8 mouse cellular contexts compared by ENCODE assay signal in the genomic region with DNA sequence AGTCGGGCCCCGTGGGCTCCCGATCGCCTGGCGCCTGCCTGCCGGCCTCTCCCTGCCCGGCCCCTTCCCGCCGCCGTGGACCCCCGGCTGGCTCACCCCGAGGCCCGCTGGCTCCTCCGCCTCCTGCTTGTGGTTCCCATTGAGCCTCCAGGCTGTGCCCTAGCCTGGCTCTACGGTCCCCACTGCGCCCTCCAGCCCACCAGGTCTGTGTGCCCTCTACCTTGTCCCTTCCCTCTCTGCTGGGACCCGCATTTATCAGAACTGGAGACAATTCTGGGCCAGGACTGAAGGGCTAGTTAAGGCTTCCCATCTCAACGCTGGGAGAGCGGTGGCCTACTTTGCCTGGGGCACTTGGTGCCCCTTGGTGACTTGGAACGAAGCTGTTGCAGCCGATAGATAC. TPM values are rescaled to one million over a fixed set of nuclear protein-coding genes. Genes with fewer than 3 reads are reported as not detected.
DNase-seq lines count a peak whose midpoint lies in the region; ATAC-seq and TF ChIP-seq lines count a peak whose summit lies in the region.

No protein-coding gene starts in this region.

- ATAC-seq in lung, embryonic 15.5 days (ENCODE audit: borderline replicate concordance, extremely low read depth, low FRiP score, low TSS enrichment) = peak; percentile 19; the same call in 1 of the 2 replicates
- peak; percentile 7; the same call in 1 of the 2 replicates for ATAC-seq in forebrain, embryonic 15.5 days (replicated peaks)
- ATAC-seq in liver, embryonic 13.5 days (ENCODE audit: low read depth) = no peak
- ATAC-seq in stomach, embryonic 15.5 days (ENCODE audit: insufficient read depth, low FRiP score, low read depth) = no peak

- peak overlapping the region; percentile 35 for H3K4me3 ChIP-seq in lung, embryonic 15.5 days
- no peak overlapping the region for H3K4me3 ChIP-seq in lung, adult 2 months (replicated peaks; ENCODE audit: extremely low read depth, low read depth, low read length)
- peak overlapping the region; percentile 52 for H3K4me3 ChIP-seq in forebrain, embryonic 15.5 days
- H3K4me3 ChIP-seq in liver, embryonic 13.5 days (replicated peaks) = peak overlapping the region; percentile 37
- H3K4me3 ChIP-seq in stomach, embryonic 15.5 days (replicated peaks) = peak overlapping the region; percentile 36

- no peaks in the 10 kb centered on the region for H3K9me3 ChIP-seq in lung, embryonic 15.5 days
- no peaks in the 10 kb centered on the region for H3K9me3 ChIP-seq in forebrain, embryonic 15.5 days
- no peaks in the 10 kb centered on the region for H3K9me3 ChIP-seq in liver, embryonic 13.5 days (replicated peaks)
- H3K9me3 ChIP-seq in stomach, embryonic 15.5 days = no peaks in the 10 kb centered on the region

- no peak overlapping the region for H3K9ac ChIP-seq in lung, embryonic 15.5 days
- H3K9ac ChIP-seq in forebrain, embryonic 15.5 days (replicated peaks) = peak overlapping the region; percentile 67
- H3K9ac ChIP-seq in liver, embryonic 13.5 days = no peak overlapping the region
- H3K9ac ChIP-seq in stomach, embryonic 15.5 days = no peak overlapping the region

- no peak overlapping the region for H3K27ac ChIP-seq in lung, embryonic 15.5 days
- peak overlapping the region; percentile 96 for H3K27ac ChIP-seq in forebrain, embryonic 15.5 days (replicated peaks)
- no peak overlapping the region for H3K27ac ChIP-seq in liver, embryonic 13.5 days
- H3K27ac ChIP-seq in stomach, embryonic 15.5 days = no peak overlapping the region

- WGBS in lung, embryonic 15.5 days = 2% methylated on average over 15 of the region's 21 CpGs
- WGBS in lung, adult 2 months = 6% methylated on average over 19 of the region's 21 CpGs
- 2% methylated on average over 17 of the region's 21 CpGs for WGBS in forebrain, embryonic 15.5 days
- 2% methylated on average over 20 of the region's 21 CpGs for WGBS in liver, embryonic 13.5 days (ENCODE audit: insufficient replicate concordance)
- 1% methylated on average over 21 of the region's 21 CpGs for WGBS in stomach, embryonic 15.5 days

- peaks cover 92% of the 10 kb centered on the region for H3K27me3 ChIP-seq in lung, embryonic 15.5 days
- peaks cover 42% of the 10 kb centered on the region for H3K27me3 ChIP-seq in forebrain, embryonic 15.5 days
- peaks cover 97% of the 10 kb centered on the region for H3K27me3 ChIP-seq in liver, embryonic 13.5 days
- peaks cover 79% of the 10 kb centered on the region for H3K27me3 ChIP-seq in stomach, embryonic 15.5 days (replicated peaks)

- no peak for DNase-seq in lung, adult 2 months
- no peak for DNase-seq in liver, embryonic 13.5 days
- DNase-seq in thymus, postnatal 10 days (ENCODE audit: low spot score in 2 of 2) = no peak
- no peak for DNase-seq in adrenal gland, postnatal 14 days
- DNase-seq in adrenal gland, adult 18-20 months (ENCODE audit: low spot score in 2 of 2) = no peak

- H3K36me3 ChIP-seq in lung, embryonic 15.5 days = no peaks in the 10 kb centered on the region
- no peaks in the 10 kb centered on the region for H3K36me3 ChIP-seq in forebrain, embryonic 15.5 days
- no peaks in the 10 kb centered on the region for H3K36me3 ChIP-seq in liver, embryonic 13.5 days
- no peaks in the 10 kb centered on the region for H3K36me3 ChIP-seq in stomach, embryonic 15.5 days

- H3K4me1 ChIP-seq in lung, embryonic 15.5 days = peaks cover 20% of the 10 kb centered on the region
- H3K4me1 ChIP-seq in lung, adult 2 months (ENCODE audit: control insufficient read depth, insufficient read depth, low read length) = 0 out of 2 replicates have a peak, but pooled peaks cover 3% of the 10 kb centered on the region
- H3K4me1 ChIP-seq in forebrain, embryonic 15.5 days = peaks cover 34% of the 10 kb centered on the region
- H3K4me1 ChIP-seq in liver, embryonic 13.5 days (replicated peaks) = peaks cover 9% of the 10 kb centered on the region
- peaks cover 20% of the 10 kb centered on the region for H3K4me1 ChIP-seq in stomach, embryonic 15.5 days

- TF ChIP-seq CTCF in lung, adult 2 months (IDR thresholded peaks at IDR 0.05; ENCODE audit: insufficient read depth, low read length) = no peak

- peak overlapping the region; percentile 72 for H3K4me2 ChIP-seq in lung, embryonic 15.5 days
- peak overlapping the region; percentile 70 for H3K4me2 ChIP-seq in forebrain, embryonic 15.5 days (replicated peaks)
- peak overlapping the region; percentile 53 for H3K4me2 ChIP-seq in liver, embryonic 13.5 days
- peak overlapping the region; percentile 72 for H3K4me2 ChIP-seq in stomach, embryonic 15.5 days

- TF ChIP-seq POLR2A in lung, adult 2 months (IDR thresholded peaks at IDR 0.05; ENCODE audit: borderline replicate concordance, extremely low read depth, low read depth, low read length) = no peak

RNA-seq across cellular contexts. Expression of a gene that starts 0.8 kb away (rescaled TPM):
- polyA plus RNA-seq in lung, embryonic 15.5 days (2015; fragmentation: Nextera tagmentation; extraction: Ambion mirVana) = not detected in 2 replicates
- not detected in 2 replicates for polyA plus RNA-seq in lung, adult 2 months (2012; rRNA removed)
- 13.2 and 14.7 TPM in 2 replicates for polyA plus RNA-seq in forebrain, embryonic 15.5 days (2015; fragmentation: Nextera tagmentation; extraction: Ambion mirVana)
- not detected in 2 replicates for polyA plus RNA-seq in liver, embryonic 13.5 days (2015; fragmentation: Nextera tagmentation; extraction: Ambion mirVana)
- polyA plus RNA-seq in stomach, embryonic 15.5 days (2015; fragmentation: Nextera tagmentation; extraction: Ambion mirVana) = 0.14 TPM in 1 of 2 replicates, not detected in the other
- total RNA-seq in adrenal gland, postnatal 14 days (2021) = not detected in 2 replicates
- not detected for total RNA-seq in adrenal gland, adult 18-20 months (2021)

RNA-seq across cellular contexts. Expression of a gene that starts 17.9 kb away (rescaled TPM):
- polyA plus RNA-seq in lung, embryonic 15.5 days (2015; fragmentation: Nextera tagmentation; extraction: Ambion mirVana) = 0.20 and 0.27 TPM in 2 replicates
- polyA plus RNA-seq in lung, adult 2 months (2012; rRNA removed) = not detected in 2 replicates
- polyA plus RNA-seq in forebrain, embryonic 15.5 days (2015; fragmentation: Nextera tagmentation; extraction: Ambion mirVana) = 81.5 and 84.7 TPM in 2 replicates
- 0.08 TPM in 1 of 2 replicates, not detected in the other for polyA plus RNA-seq in liver, embryonic 13.5 days (2015; fragmentation: Nextera tagmentation; extraction: Ambion mirVana)
- polyA plus RNA-seq in stomach, embryonic 15.5 days (2015; fragmentation: Nextera tagmentation; extraction: Ambion mirVana) = 3.4 and 3.6 TPM in 2 replicates
- 0.26 and 0.96 TPM in 2 replicates for total RNA-seq in adrenal gland, postnatal 14 days (2021)
- total RNA-seq in adrenal gland, adult 18-20 months (2021) = under 1 TPM in 1 of 2 experiments, not detected in 1; 0.40 TPM

Comparison
In these comparisons a context has a peak if more than half of its experiments do, and no peak if none do; other contexts are left out.
1. ATAC-seq: peak in lung, embryonic 15.5 days (single experiment) and forebrain, embryonic 15.5 days (single experiment); none in liver, embryonic 13.5 days (single experiment) and stomach, embryonic 15.5 days (single experiment).
2. RNA of a gene that starts 0.8 kb away (polyA plus RNA-seq): 13.2 to 14.7 TPM in forebrain, embryonic 15.5 days; 0.14 TPM in stomach, embryonic 15.5 days, not detected in lung, embryonic 15.5 days, not detected in lung, adult 2 months and not detected in liver, embryonic 13.5 days; every median in the first group is over 10 times any median in the second.
3. RNA of a gene that starts 17.9 kb away (polyA plus RNA-seq): 81.5 to 84.7 TPM in forebrain, embryonic 15.5 days; 3.4 to 3.6 TPM in stomach, embryonic 15.5 days, 0.20 to 0.27 TPM in lung, embryonic 15.5 days, not detected in lung, adult 2 months and 0.08 TPM in liver, embryonic 13.5 days; every median in the first group is over 10 times any median in the second.
4. Peak in every context shown above with its lines, with median percentiles within 50 percentile points of each other: H3K4me2 ChIP-seq.